Mouse (Mus musculus) kidney, adult 8-10 months (tissue): ENCODE results near the gene Itpr2.

Experiments
- DNase-seq, 2 experiments: peaks; one replicate each; pipeline ENCODE4 v3.0.0; 2022

Itpr2 gene

DNA sequence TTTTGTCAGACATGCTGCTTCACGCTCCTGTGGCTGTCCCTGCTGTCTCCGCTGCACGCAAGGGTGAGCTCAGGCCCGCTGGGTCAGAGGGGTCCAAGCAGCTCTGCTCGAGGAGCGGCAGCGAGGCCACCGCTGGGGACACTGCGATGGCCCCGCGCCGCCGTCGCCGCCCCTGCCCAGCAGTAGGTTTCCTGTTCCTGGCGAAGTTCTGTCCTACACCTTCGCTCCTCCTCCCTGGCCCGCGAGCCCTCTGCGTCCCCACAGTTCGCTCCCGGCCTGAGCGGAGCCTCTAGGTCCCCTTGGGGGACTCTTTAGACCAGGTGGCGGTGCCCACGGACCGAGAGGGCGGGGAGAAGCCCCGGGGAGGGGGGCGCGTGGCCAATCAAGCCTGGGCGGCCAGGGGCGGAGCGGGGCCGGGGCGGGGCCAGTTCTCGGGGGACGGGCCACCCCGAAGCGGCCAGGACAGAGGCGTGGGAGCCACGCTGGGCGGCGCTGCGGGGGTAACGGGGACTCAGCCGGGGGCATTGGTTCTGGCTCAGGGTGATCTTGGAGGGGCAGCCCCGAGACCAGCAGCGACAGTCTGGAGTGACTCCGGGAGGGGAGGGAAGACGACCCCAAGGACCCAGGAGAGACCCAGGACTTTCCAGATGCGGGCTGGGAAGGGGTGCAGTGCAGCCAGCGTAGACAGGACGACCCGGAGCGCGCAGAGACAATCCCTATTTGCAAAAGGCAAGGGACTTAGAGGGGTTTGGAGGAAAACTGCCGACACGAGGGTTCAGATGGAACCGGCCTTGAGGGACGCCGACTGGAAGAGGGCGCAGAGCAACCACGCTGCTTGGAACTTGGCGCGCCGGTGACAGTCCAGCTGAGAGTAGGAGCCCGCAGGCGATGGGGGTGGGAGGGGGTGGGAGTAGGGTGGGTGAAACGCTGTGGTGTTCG, at the start of gene Itpr2:
TSS of gene Itpr2 (minus strand) at position 358 of the 939 bp plus-strand sequence.
- peak; percentile 85 to 88 for DNase-seq

- DNase-seq: no peak
These were observed 49.3 kb upstream of the Itpr2 start for GRCm38 (mm10) chr6:146551326-146551725.

GRCm38 (mm10) chr6:146550421-146550820, 48.4 kb upstream of the Itpr2 start:
- no peak for DNase-seq

- no peak for DNase-seq
These were observed 43.4 kb upstream of the Itpr2 start for GRCm38 (mm10) chr6:146545289-146545865.

- no peak for DNase-seq
These were observed 42.6 kb upstream of the Itpr2 start for GRCm38 (mm10) chr6:146544622-146545021.

GRCm38 (mm10) chr6:146540386-146540785, 38.4 kb upstream of the Itpr2 start:
- no peak for DNase-seq

GRCm38 (mm10) chr6:146538661-146539060, 36.6 kb upstream of the Itpr2 start:
- DNase-seq: no peak

DNA sequence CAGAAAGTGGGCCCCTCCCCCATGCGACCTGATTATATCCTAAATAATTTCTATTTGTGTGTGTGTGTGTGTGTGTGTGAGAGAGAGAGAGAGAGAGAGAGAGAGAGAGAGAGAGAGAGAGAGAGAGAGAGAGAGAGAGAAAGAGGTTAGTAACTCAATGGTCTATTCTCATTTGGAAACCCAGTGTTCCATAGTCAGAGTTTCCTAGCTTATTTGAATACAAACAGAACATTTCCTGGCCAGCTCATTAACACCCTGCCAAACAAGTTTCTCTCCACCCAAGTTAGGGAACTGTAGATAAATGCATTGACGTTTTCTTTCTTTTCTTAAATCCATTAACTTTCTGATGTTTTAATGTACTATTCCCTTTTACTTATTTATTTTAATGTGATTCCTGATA, 36.0 kb upstream of the Itpr2 start:
- no peak for DNase-seq

GRCm38 (mm10) chr6:146537111-146537510, 35.1 kb upstream of the Itpr2 start:
- DNase-seq: no peak

GRCm38 (mm10) chr6:146535501-146535900, 33.5 kb upstream of the Itpr2 start:
- DNase-seq: no peak

DNA sequence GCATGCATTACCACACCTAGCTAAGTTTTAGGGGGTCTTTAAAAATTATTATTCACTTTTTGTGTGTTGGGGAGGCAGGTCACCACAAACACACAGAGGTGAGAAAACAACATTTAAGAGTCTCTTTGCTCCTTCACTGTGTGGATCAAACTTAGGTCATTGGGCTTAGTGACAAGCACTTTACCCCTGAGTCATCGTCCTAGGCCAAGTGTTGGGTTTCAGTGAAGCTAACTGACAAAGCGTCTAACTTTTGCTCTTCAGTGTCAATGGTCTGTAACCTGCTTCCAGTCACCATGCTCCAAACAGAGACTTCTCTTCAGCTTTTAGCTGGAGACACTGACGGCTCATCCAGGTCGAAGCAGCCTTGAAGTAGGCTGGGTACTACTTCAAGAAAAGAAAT, 31.1 kb upstream of the Itpr2 start:
- no peak for DNase-seq

- peak; percentile 26 to 53 for DNase-seq
These were observed 28.7 kb upstream of the Itpr2 start for GRCm38 (mm10) chr6:146530769-146531168.

GRCm38 (mm10) chr6:146530363-146530762, 28.3 kb upstream of the Itpr2 start:
- no peak for DNase-seq

DNA sequence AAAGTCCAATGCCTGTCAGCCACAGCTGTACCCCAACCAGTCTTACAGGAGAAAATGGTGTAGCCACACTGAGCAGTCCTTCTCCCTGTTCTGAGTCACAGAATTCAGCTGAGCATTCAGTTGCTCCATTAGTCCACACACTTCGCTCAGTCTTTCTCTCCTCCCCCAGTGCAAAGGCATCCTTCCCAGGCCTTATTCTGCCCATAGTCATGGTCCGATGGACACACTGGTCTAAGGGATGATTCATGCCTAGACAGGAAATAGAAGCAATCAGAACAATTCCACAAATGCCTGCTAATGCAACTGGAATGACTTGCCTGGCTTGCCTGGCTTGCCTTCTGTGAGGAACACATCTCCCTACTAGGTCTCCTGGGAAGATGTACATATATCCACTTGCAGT, 25.5 kb upstream of the Itpr2 start:
- no peak for DNase-seq

- no peak for DNase-seq
These were observed 23.5 kb upstream of the Itpr2 start for GRCm38 (mm10) chr6:146525500-146525899.

- no peak for DNase-seq
These were observed 19.6 kb upstream of the Itpr2 start for GRCm38 (mm10) chr6:146521456-146522245.

- no peak for DNase-seq
These were observed 17.0 kb upstream of the Itpr2 start for GRCm38 (mm10) chr6:146519019-146519418.

GRCm38 (mm10) chr6:146515936-146516335, 13.9 kb upstream of the Itpr2 start:
- DNase-seq: no peak

GRCm38 (mm10) chr6:146514531-146514948, 12.5 kb upstream of the Itpr2 start:
- DNase-seq: no peak

DNA sequence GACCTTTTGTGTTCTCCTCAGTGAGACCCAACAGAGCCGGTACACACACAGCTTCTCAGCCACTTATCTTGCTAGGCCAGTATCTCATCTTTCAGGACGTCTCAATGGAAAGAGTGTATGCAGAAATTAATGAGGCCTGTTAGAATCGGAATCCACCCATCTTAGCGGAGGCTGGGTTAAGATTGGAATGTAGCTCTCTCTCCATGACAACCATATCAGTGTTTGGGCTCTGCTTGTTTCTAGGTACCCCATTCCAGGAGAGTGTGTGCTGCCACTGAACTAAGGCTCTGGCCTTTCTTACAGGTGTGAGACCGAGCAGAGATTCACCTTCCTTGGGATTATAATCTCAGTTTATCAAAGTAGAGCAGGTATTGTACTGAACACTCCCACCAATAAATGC, 11.9 kb upstream of the Itpr2 start:
- no peak for DNase-seq

DNA sequence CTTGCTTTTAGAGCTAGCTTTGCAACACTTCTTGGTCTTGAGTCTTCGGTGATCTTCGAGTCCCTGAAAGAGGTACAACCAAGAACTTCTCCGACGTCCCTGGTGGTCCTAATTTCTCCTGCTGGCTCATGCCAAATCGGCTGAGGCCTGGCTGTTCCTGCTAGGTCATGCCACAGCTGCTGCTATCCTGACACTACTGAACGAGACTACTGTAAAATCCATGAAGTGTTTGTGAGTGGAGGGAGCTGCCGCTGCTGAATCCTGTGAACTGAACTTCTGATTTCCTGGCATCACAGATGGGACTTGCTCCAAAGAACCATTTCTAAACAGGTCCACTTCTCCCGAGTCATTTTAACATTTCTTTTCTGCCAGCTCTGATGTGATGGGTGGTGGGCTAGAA, 11.4 kb upstream of the Itpr2 start:
- no peak for DNase-seq

DNA sequence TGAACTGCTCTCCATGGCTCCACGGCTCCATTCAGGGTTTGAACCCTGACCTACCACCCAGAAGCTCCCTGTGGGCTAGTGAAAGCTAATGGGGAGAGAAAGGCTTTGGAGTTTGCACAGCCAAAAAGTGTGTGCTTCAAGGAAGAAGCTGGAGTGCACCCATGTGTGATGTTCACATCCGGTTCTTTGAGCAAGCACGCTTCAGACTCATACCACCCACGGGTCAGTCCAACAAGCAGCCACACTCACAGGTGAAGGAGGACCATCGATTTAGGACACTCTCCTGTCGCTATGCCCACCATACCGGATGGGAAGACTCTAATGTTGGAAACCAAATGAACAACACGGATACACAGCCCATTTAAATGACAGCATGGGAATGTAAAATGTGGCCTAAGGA, 9.5 kb upstream of the Itpr2 start:
- DNase-seq: no peak

DNA sequence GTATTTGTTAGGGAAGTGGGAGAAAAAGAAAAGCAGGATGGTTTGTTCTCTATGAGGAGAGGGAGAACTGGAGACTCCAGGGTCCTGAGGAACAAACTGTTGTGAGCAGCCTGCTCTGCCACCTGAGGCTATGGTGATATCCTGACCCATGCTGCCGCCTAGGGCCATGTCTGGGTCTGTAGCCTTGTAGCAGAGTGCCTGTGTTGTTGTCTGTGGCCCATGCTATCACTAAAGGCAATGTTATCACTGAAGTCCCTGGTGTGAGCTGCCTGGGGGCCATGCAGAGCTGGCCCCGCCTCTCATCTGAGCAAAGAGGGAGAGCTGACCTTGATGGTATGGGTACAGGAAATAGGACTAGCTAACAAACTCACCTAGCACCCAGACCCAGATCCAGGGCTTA, 7.9 kb upstream of the Itpr2 start:
- no peak for DNase-seq

GRCm38 (mm10) chr6:146504459-146504858, 2.4 kb upstream of the Itpr2 start:
- DNase-seq: no peak
